Comparison of ENCODE assay signal across 9 mouse cellular contexts in the genomic region with DNA sequence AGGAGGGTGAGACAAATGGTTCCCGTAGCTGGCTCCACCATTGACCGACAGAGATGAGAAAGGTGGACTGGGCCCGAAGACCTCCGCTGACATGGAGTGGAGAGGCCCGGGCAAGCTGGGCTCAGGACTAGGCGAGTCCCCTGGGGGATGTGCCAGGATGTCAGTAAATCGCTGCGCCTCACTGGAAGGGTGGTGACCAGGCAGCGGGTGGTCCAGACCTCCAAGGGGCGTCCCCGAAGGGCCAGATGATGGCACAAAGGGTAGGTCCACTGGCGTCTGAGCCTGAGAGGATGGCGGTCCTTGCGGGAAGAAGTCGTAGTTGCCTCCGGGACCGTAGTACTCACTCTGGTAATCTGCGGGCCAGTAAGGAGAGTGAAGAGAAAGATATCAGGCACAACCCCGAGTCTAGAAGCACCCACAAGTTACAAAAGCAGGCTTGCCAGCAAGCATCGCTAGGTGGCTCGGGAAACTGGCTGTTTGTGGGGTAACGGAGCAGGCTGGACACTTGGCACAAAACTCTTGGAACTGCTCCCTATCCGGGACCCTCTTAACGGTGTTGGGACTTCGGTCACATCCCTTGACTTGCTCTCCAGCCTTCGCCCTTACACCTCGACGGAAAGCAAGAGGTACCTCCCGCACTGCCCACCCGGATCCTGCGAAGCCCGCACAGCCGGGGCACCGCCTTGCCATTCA. TPM values are rescaled to one million over a fixed set of nuclear protein-coding genes. Genes with fewer than 3 reads are reported as not detected.
DNase-seq lines count a peak whose midpoint lies in the region; ATAC-seq and TF ChIP-seq lines count a peak whose summit lies in the region.
"Had no signal": no experiment of that assay in that cellular context is flagged by ENCODE, and none has a peak within 500 bp of the region (broad histone marks: within the 10 kb centered on the region; RNA-seq: fewer than 3 reads in every experiment).

No protein-coding gene starts in this region.

- 39% methylated on average over 34 of the region's 34 CpGs for WGBS in kidney, adult 2 months
- 4% methylated on average over 34 of the region's 34 CpGs for WGBS in embryonic facial prominence, embryonic 10.5 days
- WGBS in neural tube, embryonic 14.5 days: 3% methylated on average over 34 of the region's 34 CpGs

- TF ChIP-seq POLR2A in kidney, adult 2 months (IDR thresholded peaks at IDR 0.05; ENCODE audit: low read depth, low read length): no peak

- H3K9me3 ChIP-seq in embryonic facial prominence, embryonic 10.5 days: no peaks in the 10 kb centered on the region
- H3K9me3 ChIP-seq in neural tube, embryonic 14.5 days (ENCODE audit: control insufficient read depth, low read length): no peaks in the 10 kb centered on the region

- no peak for ATAC-seq in neural tube, embryonic 14.5 days (ENCODE audit: low read depth)
- ATAC-seq: intestine, postnatal 0 days had no signal

- DNase-seq in kidney, adult 9 months: peak; percentile 7
- no peak for DNase-seq in kidney, adult 2 months
- DNase-seq in embryonic facial prominence, embryonic 10.5 days (ENCODE audit: low spot score): peak; percentile 53
- peak; percentile 16 for DNase-seq in kidney, postnatal 10 days
- DNase-seq in gastrocnemius, postnatal 14 days: no peak
- no peak for DNase-seq in gastrocnemius, adult 8-10 months (ENCODE audit: low spot score in 2 of 2)

- 0 out of 2 replicates have a peak, but pooled peaks cover 2% of the 10 kb centered on the region for H3K27me3 ChIP-seq in kidney, adult 2 months (replicated peaks; ENCODE audit: control insufficient read depth, insufficient read depth, low read length)
- peaks cover 100% of the 10 kb centered on the region for H3K27me3 ChIP-seq in embryonic facial prominence, embryonic 10.5 days (replicated peaks; ENCODE audit: low read depth, poor library complexity, severe bottlenecking)
- peaks cover 32% of the 10 kb centered on the region for H3K27me3 ChIP-seq in neural tube, embryonic 14.5 days (ENCODE audit: control insufficient read depth, insufficient read depth, low read length)

- intact Hi-C loops in gastrocnemius, postnatal 14 days (cut with DNase I; ENCODE audit: low total_unique reads): no loop called here

- no peaks in the 10 kb centered on the region for H3K4me1 ChIP-seq in kidney, adult 2 months (ENCODE audit: control insufficient read depth, insufficient read depth, low read length)
- peaks cover 19% of the 10 kb centered on the region for H3K4me1 ChIP-seq in embryonic facial prominence, embryonic 10.5 days
- no peaks in the 10 kb centered on the region for H3K4me1 ChIP-seq in neural tube, embryonic 14.5 days (ENCODE audit: control insufficient read depth, insufficient read depth, low read length)

- no peak overlapping the region for H3K4me3 ChIP-seq in kidney, adult 2 months (ENCODE audit: insufficient read depth, low read depth, low read length)
- 0 out of 2 replicates have a peak overlapping the region, but pooled peaks have one; percentile 31 for H3K4me3 ChIP-seq in embryonic facial prominence, embryonic 10.5 days
- peak overlapping the region; percentile 43 for H3K4me3 ChIP-seq in neural tube, embryonic 14.5 days (ENCODE audit: low read depth, low read length)

- H3K9ac ChIP-seq in neural tube, embryonic 14.5 days (replicated peaks; ENCODE audit: low read depth, low read length): peak overlapping the region; percentile 64

- peak overlapping the region; percentile 50 for H3K4me2 ChIP-seq in neural tube, embryonic 14.5 days (ENCODE audit: low read depth, low read length)

- no peak for TF ChIP-seq CTCF in kidney, adult 2 months (conservative IDR thresholded peaks at IDR 0.05; ENCODE audit: insufficient read depth, insufficient read length, low read depth, low read length)

- peaks cover 2% of the 10 kb centered on the region; the same call in 1 of the 2 replicates for H3K36me3 ChIP-seq in kidney, adult 2 months (ENCODE audit: control insufficient read depth, insufficient read depth, low read length)
- no peaks in the 10 kb centered on the region for H3K36me3 ChIP-seq in embryonic facial prominence, embryonic 10.5 days (replicated peaks)
- H3K36me3 ChIP-seq in neural tube, embryonic 14.5 days (ENCODE audit: control insufficient read depth, insufficient read depth, low read length): no peaks in the 10 kb centered on the region
- H3K36me3 ChIP-seq: G1E had no signal

- H3K27ac ChIP-seq in kidney, adult 2 months (ENCODE audit: insufficient read depth, low read depth, low read length): no peak overlapping the region
- H3K27ac ChIP-seq in embryonic facial prominence, embryonic 10.5 days (replicated peaks): no peak overlapping the region
- H3K27ac ChIP-seq in neural tube, embryonic 14.5 days (ENCODE audit: low read depth, low read length): peak overlapping the region; percentile 88

RNA-seq across cellular contexts. Expression of a gene that starts 5.6 kb away (rescaled TPM):
- 12.8 and 16.7 TPM in 2 replicates for polyA plus RNA-seq in kidney, adult 2 months (2012; rRNA removed)
- 1.4 and 2.4 TPM in 2 replicates for polyA plus RNA-seq in embryonic facial prominence, embryonic 10.5 days (2016; fragmentation: Nextera tagmentation; extraction: Ambion mirVana)
- 47.2 and 48.0 TPM in 2 replicates for polyA plus RNA-seq in neural tube, embryonic 14.5 days (2014; fragmentation: Nextera tagmentation; extraction: Ambion mirVana)
- total RNA-seq in gastrocnemius, postnatal 14 days (2021): not detected
- total RNA-seq in gastrocnemius, adult 8-10 months (2022): not detected
- polyA plus RNA-seq: G1E had no signal

RNA-seq across cellular contexts. Expression of a gene that starts 6.4 kb away (rescaled TPM):
- 6.5 and 12.7 TPM in 2 replicates for polyA plus RNA-seq in kidney, adult 2 months (2012; rRNA removed)
- polyA plus RNA-seq in embryonic facial prominence, embryonic 10.5 days (2016; fragmentation: Nextera tagmentation; extraction: Ambion mirVana): 57.9 and 58.3 TPM in 2 replicates
- polyA plus RNA-seq in neural tube, embryonic 14.5 days (2014; fragmentation: Nextera tagmentation; extraction: Ambion mirVana): 44.1 and 47.1 TPM in 2 replicates
- 10 to 100 TPM; 10.5 to 10.9 TPM for total RNA-seq in gastrocnemius, postnatal 14 days (2021)
- 10 to 100 TPM; 10.2 to 14.5 (median 13.7) TPM for total RNA-seq in gastrocnemius, adult 8-10 months (2022)

Comparison
In these comparisons a context has a peak if more than half of its experiments do, and no peak if none do; other contexts are left out.
1. DNase-seq: peak in kidney, adult 9 months (single experiment), embryonic facial prominence, embryonic 10.5 days (single experiment) and kidney, postnatal 10 days (single experiment); none in kidney, adult 2 months (single experiment), gastrocnemius, postnatal 14 days (single experiment) and gastrocnemius, adult 8-10 months (0 of 2).